Mouse (Mus musculus) heart, embryonic 11.5 days (tissue): ENCODE data around the gene Rnf186. TPM values are rescaled to one million over a fixed set of nuclear protein-coding genes. Genes with fewer than 3 reads are reported as not detected.

Experiments used
- ATAC-seq: fragments of 200-750 bp; cut with Nextera tagmentation; replicated peaks from 2 replicates; pipeline ENCODE4 v1.8.0; 2017; ENCODE audit warnings: moderate library complexity; ENCODE audit not compliant: insufficient number of reproducible peaks, low FRiP score, low TSS enrichment
- H3K27ac ChIP-seq: fragments of 300-500 bp; sonication (generic); 2 replicates; pipeline ENCODE4 v1.5.1; 2014; ENCODE audit warnings: mild to moderate bottlenecking, low read depth, low read length
- H3K27me3 ChIP-seq: fragments of 300-500 bp; sonication (generic); 2 replicates; pipeline ENCODE4 v1.6.1; 2014; ENCODE audit warnings: mild to moderate bottlenecking, low read length, mixed read lengths; ENCODE audit not compliant: control insufficient read depth, insufficient read depth
- H3K36me3 ChIP-seq: fragments of 300-500 bp; sonication (generic); 2 replicates; pipeline ENCODE4 v1.6.1; 2014; ENCODE audit warnings: mild to moderate bottlenecking, low read length, moderate library complexity, mixed read lengths; ENCODE audit not compliant: control insufficient read depth, insufficient read depth
- H3K4me1 ChIP-seq: fragments of 300-500 bp; sonication (generic); 2 replicates; pipeline ENCODE4 v1.6.1; 2014; ENCODE audit warnings: low read length; ENCODE audit not compliant: control insufficient read depth, insufficient read depth
- H3K4me2 ChIP-seq: fragments of 300-500 bp; sonication (generic); 2 replicates; pipeline ENCODE4 v1.6.1; 2014; ENCODE audit warnings: mild to moderate bottlenecking, moderate library complexity
- H3K4me3 ChIP-seq: fragments of 300-500 bp; sonication (generic); 2 replicates; pipeline ENCODE4 v1.5.1; 2014; ENCODE audit warnings: low read depth, low read length
- H3K9ac ChIP-seq: fragments of 300-500 bp; sonication (generic); 2 replicates; pipeline ENCODE4 v1.6.1; 2014; ENCODE audit warnings: mild to moderate bottlenecking, low read depth, low read length, moderate library complexity
- H3K9me3 ChIP-seq: fragments of 300-500 bp; sonication (generic); replicated peaks from 2 replicates; pipeline ENCODE4 v1.6.1; 2016; ENCODE audit warnings: low read length; ENCODE audit not compliant: control insufficient read depth
- WGBS: fragments of 180-500 bp; shearing (Covaris S2); extraction: QIAGEN DNeasy Blood & Tissue Kit; methylation state at CpG from one replicate; pipeline ENCODE4 v1.1.7; 2014; ENCODE audit not compliant: insufficient replicate concordance; 5-methylcytosine and 5-hydroxymethylcytosine counted together
- polyA plus RNA-seq: library from polyadenylated mRNA; unstranded; fragments of >200 nt; fragmentation: Nextera tagmentation; extraction: Ambion mirVana; gene quantifications from 2 replicates; pipeline ENCODE4 v1.2.1, GENCODE M21; 2014

Rnf186 gene
- polyA plus RNA-seq, 1 experiment from 2014 or later, result not detected

- WGBS, result 76% methylated on average over 5 of the region's 5 CpGs
- no peaks in the 10 kb centered on the region for H3K36me3 ChIP-seq
- H3K27me3 ChIP-seq, result no peaks in the 10 kb centered on the region
- no peak overlapping the region for H3K4me2 ChIP-seq
- H3K9ac ChIP-seq, result no peak overlapping the region
- no peak overlapping the region for H3K4me3 ChIP-seq
- H3K27ac ChIP-seq, result no peak overlapping the region
- ATAC-seq, result no peak
- no peaks in the 10 kb centered on the region for H3K4me1 ChIP-seq
- H3K9me3 ChIP-seq, result no peaks in the 10 kb centered on the region
Measured at GRCm38 (mm10) chr4:138965871-138966270, 1.0 kb upstream of the Rnf186 start.

GRCm38 (mm10) chr4:138967485-138967884 is 573 bp downstream of the Rnf186 start:
- no peaks in the 10 kb centered on the region for H3K27me3 ChIP-seq
- H3K4me1 ChIP-seq, result peaks cover 7% of the 10 kb centered on the region; the same call in 1 of the 2 replicates
- H3K36me3 ChIP-seq, result no peaks in the 10 kb centered on the region
- no peak overlapping the region for H3K9ac ChIP-seq
- H3K4me2 ChIP-seq, result no peak overlapping the region
- no peak overlapping the region for H3K4me3 ChIP-seq
- ATAC-seq, result no peak
- no peak overlapping the region for H3K27ac ChIP-seq
- 76% methylated on average over 15 of the region's 15 CpGs for WGBS
- no peaks in the 10 kb centered on the region for H3K9me3 ChIP-seq

DNA sequence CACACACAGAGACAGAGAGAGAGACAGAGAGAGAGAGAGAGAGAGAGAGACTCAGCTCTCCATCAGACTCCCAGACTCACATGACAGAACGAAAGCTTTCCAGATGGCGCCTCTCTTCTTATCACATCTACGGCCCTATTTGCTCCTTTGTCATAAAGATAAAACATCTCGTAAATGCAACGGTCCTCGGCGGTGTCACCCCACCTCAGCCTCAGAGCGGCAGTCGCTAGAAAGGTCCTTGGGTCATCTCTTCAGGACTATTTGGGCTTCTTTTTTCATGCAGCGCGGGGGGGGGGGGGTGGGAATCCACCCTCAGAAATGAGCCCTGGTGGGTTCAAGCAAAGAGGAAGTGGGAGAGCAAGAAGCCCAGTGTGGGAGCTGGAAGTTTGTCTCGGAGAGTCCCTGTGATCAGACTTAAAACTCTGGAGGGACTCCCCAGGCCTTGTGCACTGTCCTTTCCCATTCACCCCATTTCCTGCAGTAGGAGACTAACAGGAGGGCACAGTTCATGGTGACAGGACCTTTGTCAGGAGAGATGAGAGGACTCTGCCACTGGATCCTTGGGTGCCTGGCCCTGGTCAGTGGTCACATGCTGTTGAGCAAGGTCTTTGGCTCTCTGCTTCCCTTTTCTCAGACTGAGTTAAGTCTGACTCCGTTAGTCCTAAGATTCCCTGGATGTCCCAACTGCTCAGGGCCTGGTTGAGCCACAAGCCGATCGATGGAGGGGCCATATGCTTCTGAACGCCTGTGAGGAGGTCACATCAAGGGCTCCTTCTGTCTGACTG is 2.1 kb downstream of the Rnf186 start:
- H3K27me3 ChIP-seq, result no peaks in the 10 kb centered on the region

DNA sequence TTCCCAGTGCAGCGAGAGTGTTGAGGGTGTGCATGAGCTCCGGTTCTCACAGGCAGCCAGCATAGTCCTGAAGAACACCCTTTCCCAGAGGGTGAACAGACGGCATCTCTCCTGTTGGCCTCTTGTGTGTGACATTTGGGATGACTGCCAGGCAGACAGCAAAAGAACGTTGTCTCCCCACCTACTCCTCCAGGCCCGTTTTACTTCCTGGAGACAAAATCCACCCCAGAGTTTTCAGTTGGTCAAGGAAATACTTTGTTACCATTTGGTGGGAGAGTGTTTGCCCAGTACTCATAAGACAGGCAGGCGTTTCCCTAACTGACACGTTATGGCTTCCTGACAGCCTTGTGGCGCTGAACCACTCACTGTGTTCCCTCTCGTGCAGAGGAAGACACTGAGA is 2.8 kb downstream of the Rnf186 start:
- Histone ChIP-seq H3K4me3 (no peak overlapping the region), H3K27ac (no peak overlapping the region), H3K4me2 (no peak overlapping the region), H3K4me1 (peaks cover 9% of the 10 kb centered on the region; the same call in 1 of the 2 replicates), H3K9me3 (no peaks in the 10 kb centered on the region), H3K27me3 (no peaks in the 10 kb centered on the region), H3K9ac (no peak overlapping the region), H3K36me3 (no peaks in the 10 kb centered on the region)
- WGBS, result 51% methylated on average over 9 of the region's 9 CpGs
- no peak for ATAC-seq

More for the DNA sequence above, 2.1 kb downstream of the Rnf186 start:
- Histone ChIP-seq H3K36me3 (no peaks in the 10 kb centered on the region), H3K9ac (no peak overlapping the region), H3K9me3 (no peaks in the 10 kb centered on the region), H3K27ac (no peak overlapping the region), H3K4me2 (no peak overlapping the region), H3K4me1 (peaks cover 9% of the 10 kb centered on the region; the same call in 1 of the 2 replicates), H3K4me3 (no peak overlapping the region)
- ATAC-seq, result no peak
- WGBS, result 49% methylated on average over 16 of the region's 16 CpGs

- Histone ChIP-seq H3K27me3 (no peaks in the 10 kb centered on the region), H3K36me3 (no peaks in the 10 kb centered on the region), H3K4me1 (peaks cover 9% of the 10 kb centered on the region; the same call in 1 of the 2 replicates), H3K9me3 (no peaks in the 10 kb centered on the region), H3K27ac (no peak overlapping the region), H3K4me3 (no peak overlapping the region), H3K4me2 (no peak overlapping the region), H3K9ac (no peak overlapping the region)
- no peak for ATAC-seq
- 92% methylated on average over 6 of the region's 6 CpGs for WGBS
Measured at GRCm38 (mm10) chr4:138971371-138971770, 4.5 kb downstream of the Rnf186 start.

DNA sequence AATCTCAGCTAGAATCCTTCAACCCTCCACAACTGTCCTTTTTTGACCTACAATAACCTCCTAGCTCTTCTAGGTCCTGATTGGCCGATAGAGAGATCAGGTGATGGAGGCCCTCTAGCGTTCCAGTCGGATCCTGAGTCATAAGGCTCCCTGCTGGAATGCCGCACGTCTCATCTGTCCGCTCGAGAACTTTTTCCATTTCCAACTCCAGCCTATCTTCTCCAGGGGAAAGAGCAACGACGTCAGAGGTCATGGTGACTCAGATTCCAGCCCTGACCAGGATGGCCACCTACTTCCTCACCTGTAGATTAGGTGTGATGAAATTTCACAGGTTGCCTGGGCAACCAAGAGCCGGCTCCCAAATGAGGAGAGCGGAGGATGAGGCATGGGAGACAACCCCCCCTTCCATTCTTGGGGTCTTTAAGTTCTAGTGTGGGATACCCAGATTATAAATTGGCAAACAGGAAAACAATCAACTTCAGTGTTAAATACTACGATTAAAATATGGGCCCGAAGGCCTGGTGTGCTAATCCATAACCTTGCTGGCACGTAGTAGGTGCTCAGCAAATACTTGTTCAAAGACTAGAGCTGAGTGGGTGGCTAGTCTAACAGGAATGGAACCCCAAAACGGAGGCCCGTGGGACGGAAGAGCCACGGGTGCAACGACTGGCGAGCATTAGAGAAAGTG is 5.4 kb downstream of the Rnf186 start:
- no peaks in the 10 kb centered on the region for H3K9me3 ChIP-seq
- 0 out of 2 replicates have a peak, but pooled peaks have one; percentile 67 for ATAC-seq
- peak overlapping the region; percentile 86 for H3K27ac ChIP-seq
- peak overlapping the region; percentile 71 for H3K4me3 ChIP-seq
- no peaks in the 10 kb centered on the region for H3K36me3 ChIP-seq
- 13% methylated on average over 20 of the region's 20 CpGs for WGBS
- peak overlapping the region; percentile 99 for H3K4me2 ChIP-seq
- no peaks in the 10 kb centered on the region for H3K27me3 ChIP-seq
- H3K4me1 ChIP-seq, result peaks cover 9% of the 10 kb centered on the region; the same call in 1 of the 2 replicates
- peak overlapping the region; percentile 94 for H3K9ac ChIP-seq

- Histone ChIP-seq H3K4me2 (peak within 1 kb of the TSS; percentile 99), H3K36me3 (no peaks in the 10 kb centered on the region), H3K4me1 (peaks cover 9% of the 10 kb centered on the region; the same call in 1 of the 2 replicates), H3K9me3 (no peaks in the 10 kb centered on the region), H3K9ac (peak within 1 kb of the TSS; percentile 94), H3K27me3 (no peaks in the 10 kb centered on the region), H3K4me3 (peak within 1 kb of the TSS; percentile 71), H3K27ac (peak within 1 kb of the TSS; percentile 86)
- ATAC-seq, result peak; percentile 69
- WGBS, result 2% methylated on average over 51 of the region's 60 CpGs
Measured at GRCm38 (mm10) chr4:138972827-138973718, 6.2 kb downstream of the Rnf186 start, which contains the start of gene Tmco4. Tmco4 (plus strand) TSS chr4:138972888.

- WGBS, result 43% methylated on average over 3 of the region's 3 CpGs
- peak overlapping the region; percentile 71 for H3K4me3 ChIP-seq
- peaks cover 9% of the 10 kb centered on the region; the same call in 1 of the 2 replicates for H3K4me1 ChIP-seq
- peak; percentile 11; the same call in 1 of the 2 replicates for ATAC-seq
- H3K27me3 ChIP-seq, result no peaks in the 10 kb centered on the region
- H3K9ac ChIP-seq, result peak overlapping the region; percentile 94
- peak overlapping the region; percentile 86 for H3K27ac ChIP-seq
- no peaks in the 10 kb centered on the region for H3K36me3 ChIP-seq
- H3K9me3 ChIP-seq, result no peaks in the 10 kb centered on the region
- H3K4me2 ChIP-seq, result peak overlapping the region; percentile 99
Measured at GRCm38 (mm10) chr4:138973719-138974115, 6.8 kb downstream of the Rnf186 start.
